Mouse (Mus musculus) forebrain, embryonic 15.5 days (tissue): ENCODE data around the gene Lrmda. TPM values are rescaled to one million over a fixed set of nuclear protein-coding genes. Genes with fewer than 3 reads are reported as not detected.

Source experiments
- ATAC-seq: fragments of 200-750 bp; cut with Nextera tagmentation; replicated peaks from 2 replicates; pipeline ENCODE4 v1.8.0; 2017; ENCODE audit warnings: mild to moderate bottlenecking, moderate TSS enrichment, moderate library complexity
- H3K27ac ChIP-seq: fragments of 300-500 bp; sonication (generic); replicated peaks from 2 replicates; pipeline ENCODE4 v1.5.1; 2015; ENCODE audit warnings: mild to moderate bottlenecking, inconsistent platforms
- H3K27me3 ChIP-seq: fragments of 300-500 bp; sonication (generic); 2 replicates; pipeline ENCODE4 v1.6.1; 2015; ENCODE audit warnings: inconsistent platforms
- H3K36me3 ChIP-seq: fragments of 300-500 bp; sonication (generic); 2 replicates; pipeline ENCODE4 v1.6.1; 2015; ENCODE audit warnings: mild to moderate bottlenecking, inconsistent platforms
- H3K4me1 ChIP-seq: fragments of 300-500 bp; sonication (generic); 2 replicates; pipeline ENCODE4 v1.6.1; 2015; ENCODE audit warnings: inconsistent platforms
- H3K4me2 ChIP-seq: fragments of 300-500 bp; sonication (generic); replicated peaks from 2 replicates; pipeline ENCODE4 v1.6.1; 2015; ENCODE audit warnings: mild to moderate bottlenecking, inconsistent platforms
- H3K4me3 ChIP-seq: fragments of 300-500 bp; sonication (generic); 2 replicates; pipeline ENCODE4 v1.5.1; 2015; ENCODE audit warnings: mild to moderate bottlenecking, inconsistent platforms
- H3K9ac ChIP-seq: fragments of 300-500 bp; sonication (generic); replicated peaks from 2 replicates; pipeline ENCODE4 v1.6.1; 2015; ENCODE audit warnings: mild to moderate bottlenecking, inconsistent platforms
- H3K9me3 ChIP-seq: fragments of 300-500 bp; sonication (generic); 2 replicates; pipeline ENCODE4 v1.6.1; 2016; ENCODE audit warnings: inconsistent platforms
- WGBS: fragments of 180-500 bp; shearing (Covaris S2); methylation state at CpG from one replicate; pipeline ENCODE4 v1.1.7; 2015; ENCODE audit warnings: mixed read lengths; 5-methylcytosine and 5-hydroxymethylcytosine counted together
- polyA plus RNA-seq: library from polyadenylated mRNA; unstranded; fragments of >200 nt; fragmentation: Nextera tagmentation; extraction: Ambion mirVana; gene quantifications from 2 replicates; pipeline ENCODE4 v1.2.1, GENCODE M21; 2015

The Lrmda gene
- polyA plus RNA-seq, 1 experiment from 2014 or later = 0.15 TPM

- Histone ChIP-seq H3K4me2 (0 out of 2 replicates have a peak overlapping the region, but pooled peaks have one; percentile 1), H3K4me3 (no peak overlapping the region), H3K36me3 (no peaks in the 10 kb centered on the region), H3K27ac (no peak overlapping the region), H3K27me3 (0 out of 2 replicates have a peak, but pooled peaks cover 7% of the 10 kb centered on the region), H3K4me1 (peaks cover 14% of the 10 kb centered on the region), H3K9me3 (no peaks in the 10 kb centered on the region), H3K9ac (no peak overlapping the region)
- 0 out of 2 replicates have a peak, but pooled peaks have one; percentile 8 for ATAC-seq
- 9% methylated on average over 18 of the region's 18 CpGs for WGBS
Observed at GRCm38 (mm10) chr14:22114651-22115351, 95.3 kb downstream of the Lrmda start.

- H3K4me2 ChIP-seq = no peak overlapping the region
- H3K27ac ChIP-seq = no peak overlapping the region
- no peaks in the 10 kb centered on the region for H3K9me3 ChIP-seq
- H3K4me3 ChIP-seq = no peak overlapping the region
- 0 out of 2 replicates have a peak, but pooled peaks cover 7% of the 10 kb centered on the region for H3K27me3 ChIP-seq
- no peak overlapping the region for H3K9ac ChIP-seq
- H3K4me1 ChIP-seq = peaks cover 14% of the 10 kb centered on the region
- 89% methylated on average over 6 of the region's 6 CpGs for WGBS
- no peaks in the 10 kb centered on the region for H3K36me3 ChIP-seq
- ATAC-seq = no peak
Observed at GRCm38 (mm10) chr14:22118096-22118495, 98.6 kb downstream of the Lrmda start.

DNA sequence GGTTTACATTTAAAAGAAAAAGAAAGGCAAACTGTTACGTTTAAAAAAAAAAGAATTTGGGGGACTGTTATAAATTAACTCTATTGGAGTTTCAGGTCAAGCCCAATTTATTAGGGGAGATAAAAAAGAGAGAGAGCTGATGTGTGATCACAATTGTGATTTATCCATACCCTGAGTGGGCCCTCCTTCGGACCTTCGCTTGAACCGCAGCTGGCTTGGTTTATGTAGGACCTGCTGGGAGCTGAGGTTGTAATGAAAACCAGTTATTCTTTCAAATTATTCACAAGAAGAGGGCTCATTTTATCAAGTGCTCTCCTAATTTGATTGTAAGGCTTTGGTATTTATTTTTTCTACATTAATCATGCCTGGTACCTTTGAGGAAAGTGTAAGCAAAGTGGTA, 99.0 kb downstream of the Lrmda start:
- no peak overlapping the region for H3K4me2 ChIP-seq
- WGBS = 85% methylated on average over 4 of the region's 4 CpGs
- H3K4me3 ChIP-seq = no peak overlapping the region
- H3K4me1 ChIP-seq = peaks cover 12% of the 10 kb centered on the region
- no peaks in the 10 kb centered on the region for H3K36me3 ChIP-seq
- no peaks in the 10 kb centered on the region for H3K9me3 ChIP-seq
- no peak overlapping the region for H3K9ac ChIP-seq
- no peak for ATAC-seq
- no peak overlapping the region for H3K27ac ChIP-seq
- 0 out of 2 replicates have a peak, but pooled peaks cover 7% of the 10 kb centered on the region for H3K27me3 ChIP-seq

DNA sequence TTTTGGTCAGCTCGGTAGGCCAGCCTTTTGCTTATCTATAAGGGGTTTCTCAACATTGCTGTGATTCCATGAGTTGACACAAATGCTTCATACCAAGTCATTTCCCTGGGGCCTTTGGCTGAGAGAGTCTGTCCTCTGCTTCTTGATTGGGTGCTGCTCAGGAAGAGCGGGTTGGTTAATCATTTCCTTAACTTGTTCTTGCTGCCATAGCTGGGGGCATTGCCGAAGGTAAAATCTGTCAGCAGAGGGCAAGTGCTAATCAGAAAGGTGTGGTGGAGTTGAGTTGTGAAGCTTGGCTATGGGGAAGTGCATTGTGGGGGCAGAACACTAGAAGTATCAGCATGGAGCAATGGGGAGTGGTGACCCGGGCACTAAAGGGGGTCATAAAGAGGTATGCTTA, 106.8 kb downstream of the Lrmda start:
- no peak overlapping the region for H3K27ac ChIP-seq
- H3K36me3 ChIP-seq = no peaks in the 10 kb centered on the region
- H3K9ac ChIP-seq = no peak overlapping the region
- H3K4me2 ChIP-seq = no peak overlapping the region
- H3K27me3 ChIP-seq = no peaks in the 10 kb centered on the region
- H3K4me3 ChIP-seq = no peak overlapping the region
- 90% methylated on average over 4 of the region's 4 CpGs for WGBS
- no peak for ATAC-seq
- no peaks in the 10 kb centered on the region for H3K4me1 ChIP-seq
- H3K9me3 ChIP-seq = no peaks in the 10 kb centered on the region

DNA sequence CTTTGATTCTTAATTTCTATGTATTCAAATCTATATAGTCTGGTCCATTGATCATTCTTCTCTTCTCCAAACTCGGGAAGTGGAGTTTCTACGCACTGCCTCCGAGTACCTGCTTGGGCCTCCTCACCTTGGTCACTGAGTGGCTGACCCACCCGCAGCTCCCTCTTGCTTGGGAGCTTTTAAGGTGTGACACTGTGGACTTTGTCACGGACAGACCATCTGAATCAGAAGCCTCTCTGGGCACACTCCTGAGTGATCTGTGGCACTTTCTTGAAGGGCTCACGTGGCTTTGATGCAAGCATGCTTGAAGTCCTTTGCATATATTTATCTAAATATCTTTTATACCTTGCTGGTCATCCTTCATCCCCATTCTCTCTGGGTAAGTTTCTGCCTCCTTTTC, 107.3 kb downstream of the Lrmda start:
- Histone ChIP-seq H3K27ac (no peak overlapping the region), H3K4me1 (no peaks in the 10 kb centered on the region), H3K9me3 (no peaks in the 10 kb centered on the region), H3K27me3 (no peaks in the 10 kb centered on the region), H3K36me3 (no peaks in the 10 kb centered on the region), H3K4me3 (no peak overlapping the region), H3K9ac (no peak overlapping the region), H3K4me2 (no peak overlapping the region)
- no peak for ATAC-seq
- 92% methylated on average over 6 of the region's 6 CpGs for WGBS

DNA sequence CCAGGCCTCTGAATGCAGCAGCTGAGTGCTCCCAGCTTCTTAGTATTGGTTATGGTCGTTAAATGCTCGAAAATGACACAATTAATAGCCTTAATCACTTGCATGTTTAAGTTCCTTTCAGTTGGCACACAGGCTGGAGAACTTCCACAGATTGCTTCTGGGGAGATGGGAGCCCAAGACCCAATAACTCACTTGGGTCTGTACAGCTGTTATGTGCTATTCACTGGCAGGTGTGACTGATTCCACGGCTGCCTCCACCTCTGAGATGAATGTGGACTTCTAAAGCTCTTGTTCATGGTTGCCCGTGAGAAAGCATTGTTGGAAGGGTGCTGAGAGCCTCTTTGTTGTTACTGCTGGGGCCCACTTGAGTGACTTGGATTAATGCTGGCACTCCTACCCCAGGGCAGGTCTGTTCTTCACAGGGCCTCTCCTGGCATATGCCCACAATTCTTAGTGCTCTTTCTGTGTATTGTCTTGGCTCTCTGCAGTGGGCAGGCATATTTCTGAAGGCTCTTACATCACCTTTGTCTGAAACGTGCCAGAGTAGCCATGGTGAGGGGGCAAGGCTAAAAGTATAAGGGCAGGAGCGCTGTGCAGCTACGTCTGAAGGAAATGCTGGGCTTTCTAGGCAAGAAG, 111.6 kb downstream of the Lrmda start:
- ATAC-seq = no peak
- Histone ChIP-seq H3K9ac (no peak overlapping the region), H3K27ac (no peak overlapping the region), H3K4me2 (no peak overlapping the region), H3K27me3 (no peaks in the 10 kb centered on the region), H3K9me3 (peaks cover 3% of the 10 kb centered on the region; the same call in 1 of the 2 replicates), H3K4me3 (no peak overlapping the region), H3K4me1 (no peaks in the 10 kb centered on the region), H3K36me3 (no peaks in the 10 kb centered on the region)
- WGBS = 39% methylated on average over 7 of the region's 7 CpGs

- no peaks in the 10 kb centered on the region for H3K36me3 ChIP-seq
- WGBS = 92% methylated on average over 1 of the region's 1 CpGs
Observed at GRCm38 (mm10) chr14:22139281-22139680, 119.8 kb downstream of the Lrmda start.

GRCm38 (mm10) chr14:22144014-22144413, 124.5 kb downstream of the Lrmda start:
- Histone ChIP-seq H3K27ac (no peak overlapping the region), H3K4me1 (peaks cover 8% of the 10 kb centered on the region), H3K9me3 (no peaks in the 10 kb centered on the region), H3K9ac (no peak overlapping the region), H3K27me3 (peaks cover 9% of the 10 kb centered on the region; the same call in 1 of the 2 replicates), H3K4me2 (no peak overlapping the region), H3K4me3 (no peak overlapping the region), H3K36me3 (no peaks in the 10 kb centered on the region)
- WGBS = 3% methylated on average over 3 of the region's 3 CpGs
- no peak for ATAC-seq

More at GRCm38 (mm10) chr14:22139281-22139680, 119.8 kb downstream of the Lrmda start:
- H3K4me2 ChIP-seq = no peak overlapping the region
- peaks cover 3% of the 10 kb centered on the region; the same call in 1 of the 2 replicates for H3K9me3 ChIP-seq
- H3K4me3 ChIP-seq = no peak overlapping the region
- no peak overlapping the region for H3K27ac ChIP-seq
- H3K27me3 ChIP-seq = 0 out of 2 replicates have a peak, but pooled peaks cover 4% of the 10 kb centered on the region
- no peak for ATAC-seq
- no peaks in the 10 kb centered on the region for H3K4me1 ChIP-seq
- no peak overlapping the region for H3K9ac ChIP-seq

DNA sequence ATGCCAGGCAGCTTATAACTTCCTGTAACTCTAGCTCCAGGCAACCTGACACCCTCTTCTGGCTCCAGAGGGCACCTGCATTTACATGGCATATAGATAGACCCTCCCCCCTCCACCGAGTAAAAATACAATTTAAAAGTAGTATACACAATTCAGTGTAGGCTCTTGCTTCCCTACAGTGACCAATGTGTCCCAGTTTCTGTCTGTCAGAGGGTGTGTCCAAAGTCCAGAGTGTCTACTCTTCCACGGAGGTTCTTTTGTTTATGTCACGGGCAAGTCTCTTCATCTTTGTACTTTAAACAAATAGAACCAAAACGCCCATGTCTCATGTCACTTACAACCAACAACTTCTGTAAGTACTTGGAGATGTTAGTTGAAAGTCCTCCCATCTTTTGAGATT, 126.4 kb downstream of the Lrmda start:
- 77% methylated on average over 4 of the region's 4 CpGs for WGBS
- H3K27ac ChIP-seq = no peak overlapping the region
- H3K4me3 ChIP-seq = no peak overlapping the region
- no peak overlapping the region for H3K4me2 ChIP-seq
- H3K27me3 ChIP-seq = peaks cover 17% of the 10 kb centered on the region
- no peaks in the 10 kb centered on the region for H3K9me3 ChIP-seq
- no peak overlapping the region for H3K9ac ChIP-seq
- ATAC-seq = no peak
- H3K36me3 ChIP-seq = no peaks in the 10 kb centered on the region
- H3K4me1 ChIP-seq = peaks cover 8% of the 10 kb centered on the region

GRCm38 (mm10) chr14:22146508-22147044, 127.1 kb downstream of the Lrmda start:
- WGBS = 91% methylated on average over 12 of the region's 12 CpGs
- Histone ChIP-seq H3K9me3 (no peaks in the 10 kb centered on the region), H3K27me3 (peaks cover 18% of the 10 kb centered on the region), H3K27ac (no peak overlapping the region), H3K4me3 (no peak overlapping the region), H3K9ac (no peak overlapping the region), H3K36me3 (no peaks in the 10 kb centered on the region), H3K4me1 (peaks cover 8% of the 10 kb centered on the region), H3K4me2 (no peak overlapping the region)
- no peak for ATAC-seq

DNA sequence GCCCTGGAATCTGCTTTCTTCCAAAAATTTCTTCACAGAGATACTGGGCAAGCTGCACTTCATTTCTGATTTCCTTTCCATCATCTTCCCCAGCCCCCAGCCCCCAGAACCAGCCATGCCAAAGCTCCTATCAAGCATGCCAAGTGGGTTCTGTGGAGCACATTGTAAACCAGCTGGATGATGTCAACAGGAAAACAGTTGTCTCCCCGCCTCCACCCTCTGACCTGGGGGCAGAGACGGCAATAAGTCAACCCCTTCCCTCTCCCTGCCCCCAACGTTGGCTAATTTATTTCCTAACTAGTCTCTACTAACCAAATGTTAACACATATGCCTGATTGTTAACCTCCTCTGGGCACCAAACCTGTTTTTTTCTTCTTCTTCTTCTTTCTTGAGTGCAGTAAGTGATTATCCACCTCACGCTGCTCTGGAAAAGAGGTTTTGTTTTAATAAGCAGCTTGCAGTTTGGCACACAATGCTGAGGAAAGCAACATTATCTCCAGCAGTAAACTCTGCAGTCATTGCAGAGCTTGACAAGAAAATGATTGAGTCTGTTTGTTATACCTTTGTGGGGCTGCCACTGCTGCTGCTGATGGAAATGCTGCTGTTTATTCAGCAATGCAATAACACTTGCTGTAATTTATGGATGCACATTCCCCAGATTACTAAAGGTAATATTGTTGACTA, 128.0 kb downstream of the Lrmda start:
- no peak overlapping the region; the same call in 1 of the 2 replicates for H3K27ac ChIP-seq
- H3K9me3 ChIP-seq = no peaks in the 10 kb centered on the region
- H3K4me1 ChIP-seq = peaks cover 11% of the 10 kb centered on the region
- no peak overlapping the region for H3K9ac ChIP-seq
- peaks cover 15% of the 10 kb centered on the region for H3K27me3 ChIP-seq
- WGBS = 28% methylated on average over 4 of the region's 4 CpGs
- no peak for ATAC-seq
- H3K36me3 ChIP-seq = no peaks in the 10 kb centered on the region
- no peak overlapping the region for H3K4me3 ChIP-seq
- H3K4me2 ChIP-seq = no peak overlapping the region

GRCm38 (mm10) chr14:22152701-22153100, 133.2 kb downstream of the Lrmda start:
- H3K4me1 ChIP-seq = peaks cover 16% of the 10 kb centered on the region
- 29% methylated on average over 13 of the region's 13 CpGs for WGBS

More at GRCm38 (mm10) chr14:22152701-22153100, 133.2 kb downstream of the Lrmda start:
- Histone ChIP-seq H3K27ac (no peak overlapping the region), H3K9me3 (no peaks in the 10 kb centered on the region), H3K27me3 (peaks cover 51% of the 10 kb centered on the region), H3K36me3 (no peaks in the 10 kb centered on the region), H3K4me2 (peak overlapping the region; percentile 9; the same call in 1 of the 2 replicates), H3K9ac (no peak overlapping the region), H3K4me3 (no peak overlapping the region)
- no peak for ATAC-seq
